Mouse (Mus musculus): Measurements from ENCODE around the gene Tor3a. TPM values are rescaled to one million over a fixed set of nuclear protein-coding genes. Genes with fewer than 3 reads are reported as not detected.

The Tor3a gene
- 37.5 and 38.7 TPM in 2 replicates for polyA plus RNA-seq (2012; rRNA removed)

DNA sequence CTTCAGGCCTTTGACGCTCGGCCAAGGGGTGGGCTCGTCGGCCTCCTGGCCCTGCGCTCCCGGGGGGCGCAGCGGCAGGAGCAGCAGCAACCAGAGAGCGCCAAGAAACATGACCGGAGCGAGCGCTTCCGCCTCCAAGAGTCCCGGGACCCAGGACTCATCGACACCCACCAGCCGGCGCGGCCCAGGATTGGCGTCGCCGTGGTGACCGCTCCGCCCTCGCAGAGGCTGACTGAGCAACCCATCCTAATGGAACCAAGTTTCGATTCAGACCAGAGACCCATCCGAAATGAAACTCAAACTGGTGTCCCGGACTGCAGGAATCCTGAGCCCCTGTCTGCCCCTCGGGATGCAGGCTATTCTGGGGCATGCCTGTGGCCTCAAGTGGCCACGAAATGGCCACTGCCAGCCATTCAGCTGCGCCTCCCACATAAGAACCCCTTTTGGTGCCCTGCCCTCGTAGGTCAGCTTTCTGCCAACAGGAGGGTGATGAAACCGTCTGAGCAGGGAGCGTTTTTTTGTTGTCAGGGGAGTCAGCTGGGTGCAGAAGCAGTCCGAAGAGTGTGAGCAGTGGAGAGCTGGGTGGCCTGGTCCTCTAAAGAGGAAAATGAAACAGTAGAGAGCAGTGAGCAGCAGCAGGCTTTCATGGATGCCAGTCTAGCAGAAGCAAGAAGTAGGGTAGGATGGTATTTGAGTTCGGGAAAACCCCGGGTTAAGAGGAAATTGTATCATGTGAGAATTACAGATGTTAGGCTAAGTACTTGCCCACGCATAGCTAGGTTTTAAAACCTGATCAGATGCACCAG is at the start of gene Tor3a:
Gene Tor3a (minus strand): TSS at position 162 of the 806 bp plus-strand sequence.

DNA sequence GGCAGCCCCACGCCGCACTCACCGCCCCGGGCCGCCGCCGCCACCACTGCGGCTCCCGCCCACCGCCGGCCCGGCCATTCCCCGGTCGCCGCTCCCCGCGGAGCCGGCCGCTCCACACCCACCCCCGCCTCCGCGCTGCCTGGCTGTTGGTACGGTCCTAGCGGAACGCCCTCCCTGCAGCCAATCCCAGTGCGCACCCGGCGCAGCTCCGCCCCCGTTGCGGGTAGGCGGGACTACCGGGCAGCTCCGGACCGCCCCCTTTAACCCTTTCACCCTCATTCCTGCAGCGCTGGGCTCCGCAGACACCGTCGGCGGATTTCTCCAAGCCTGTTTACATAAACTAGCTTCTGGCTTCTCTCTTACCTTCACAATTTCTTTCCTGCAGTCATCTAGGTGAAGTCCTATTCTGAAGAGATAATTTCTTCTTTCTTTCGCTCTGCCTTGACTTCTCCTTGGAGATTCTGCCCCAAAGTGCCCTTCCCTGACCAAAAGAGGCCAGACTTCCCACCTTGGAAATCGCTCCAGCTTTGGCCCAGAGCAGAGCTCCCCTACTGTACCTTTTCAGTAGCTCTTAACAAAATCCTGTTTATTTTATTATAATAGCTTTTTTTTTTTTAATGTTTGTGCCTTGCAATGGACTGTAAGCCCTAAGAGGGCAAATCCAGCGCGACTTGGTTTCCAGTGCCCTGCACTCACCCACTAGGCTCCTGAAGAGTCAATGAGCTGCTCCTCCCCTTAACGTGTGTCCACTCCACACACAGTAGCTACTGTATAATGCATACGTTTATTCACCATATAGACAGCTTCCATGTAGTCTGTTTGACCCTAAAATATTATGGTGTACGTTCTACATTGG is 45.0 kb upstream of the Tor3a start, which contains the start of gene Fam20b:
Gene Fam20b (minus strand): TSS at position 137 of the 856 bp plus-strand sequence.

Other genes with a start within 250 kb of the Tor3a start
- gene Soat1, start 200.0 kb downstream of the Tor3a start, polyA plus RNA-seq (2012; rRNA removed) = 210 and 314 TPM in 2 replicates
- gene Gm10031, start 150.3 kb downstream of the Tor3a start, polyA plus RNA-seq (2012; rRNA removed) = 23.8 and 27.4 TPM in 2 replicates
- gene Abl2, start 115.6 kb downstream of the Tor3a start, polyA plus RNA-seq (2012; rRNA removed) = 12.4 and 18.3 TPM in 2 replicates
- gene Fam20b, start 44.7 kb upstream of the Tor3a start, polyA plus RNA-seq (2012; rRNA removed) = 24.5 and 25.6 TPM in 2 replicates
- 5.6 and 8.7 TPM in 2 replicates for gene Angptl1, start 164.2 kb upstream of the Tor3a start, polyA plus RNA-seq (2012; rRNA removed)